Comparison of ENCODE assay signal across 9 mouse cellular contexts in genomic region chr8:80982829-80983228, GRCm38 (mm10). TPM values are rescaled to one million over a fixed set of nuclear protein-coding genes. Genes with fewer than 3 reads are reported as not detected.
DNase-seq lines count a peak whose midpoint lies in the region; ATAC-seq and TF ChIP-seq lines count a peak whose summit lies in the region.
"Had no signal": no experiment of that assay in that cellular context is flagged by ENCODE, and none has a peak within 500 bp of the region (broad histone marks: within the 10 kb centered on the region; RNA-seq: fewer than 3 reads in every experiment).

No protein-coding gene starts in this region.

- TF ChIP-seq EP300 in heart, adult 2 months (IDR thresholded peaks at IDR 0.05; ENCODE audit: insufficient read depth, low read depth, low read length) = 0 out of 2 replicates have a peak, but pooled peaks have one; percentile 15

- no peak for TF ChIP-seq POLR2A in heart, adult 2 months (IDR thresholded peaks at IDR 0.05; ENCODE audit: insufficient read depth, low read depth, low read length)
- TF ChIP-seq POLR2A in cerebellum, adult 2 months (IDR thresholded peaks at IDR 0.05; ENCODE audit: borderline replicate concordance, insufficient read depth, low read length) = no peak

- no peak for TF ChIP-seq CTCF in heart, adult 2 months (IDR thresholded peaks at IDR 0.05)
- no peak for TF ChIP-seq CTCF in cerebellum, adult 2 months (IDR thresholded peaks at IDR 0.05; ENCODE audit: borderline replicate concordance, insufficient read depth, low read depth, low read length)

- H3K9me3 ChIP-seq in heart, embryonic 12.5 days (replicated peaks) = 0 out of 2 replicates have a peak, but pooled peaks cover 5% of the 10 kb centered on the region
- no peaks in the 10 kb centered on the region for H3K9me3 ChIP-seq in midbrain, embryonic 14.5 days (ENCODE audit: control insufficient read depth, low read length)
- H3K9me3 ChIP-seq in midbrain, embryonic 10.5 days (replicated peaks) = no peaks in the 10 kb centered on the region; the same call in 1 of the 2 replicates
- H3K9me3 ChIP-seq: embryonic facial prominence, embryonic 13.5 days had no signal

- no peak for ATAC-seq in heart, embryonic 12.5 days (ENCODE audit: insufficient number of reproducible peaks, low FRiP score)
- ATAC-seq in midbrain, embryonic 14.5 days (ENCODE audit: low FRiP score, low TSS enrichment) = no peak

- 27% methylated on average over 4 of the region's 4 CpGs for WGBS in heart, adult 2 months
- 67% methylated on average over 4 of the region's 4 CpGs for WGBS in heart, embryonic 12.5 days
- 71% methylated on average over 4 of the region's 4 CpGs for WGBS in midbrain, embryonic 14.5 days
- 93% methylated on average over 4 of the region's 4 CpGs for WGBS in midbrain, embryonic 10.5 days
- WGBS in cerebellum, adult 2 months = 5% methylated on average over 4 of the region's 4 CpGs

- intact Hi-C loops in heart, adult 2 months (cut with DNase I) = no loop called here

- H3K9ac ChIP-seq in heart, adult 2 months (ENCODE audit: low read depth, low read length) = no peak overlapping the region
- H3K9ac ChIP-seq in heart, embryonic 12.5 days = no peak overlapping the region
- H3K9ac ChIP-seq in midbrain, embryonic 14.5 days (replicated peaks; ENCODE audit: low read length) = no peak overlapping the region
- H3K9ac ChIP-seq: embryonic facial prominence, embryonic 13.5 days had no signal

- no peak overlapping the region for H3K27ac ChIP-seq in heart, adult 2 months
- H3K27ac ChIP-seq in heart, embryonic 12.5 days (ENCODE audit: poor library complexity, severe bottlenecking) = no peak overlapping the region
- H3K27ac ChIP-seq in midbrain, embryonic 14.5 days (replicated peaks; ENCODE audit: low read depth, low read length) = no peak overlapping the region
- H3K27ac ChIP-seq in midbrain, embryonic 10.5 days (replicated peaks) = no peak overlapping the region
- no peak overlapping the region; the same call in 1 of the 2 replicates for H3K27ac ChIP-seq in cerebellum, adult 2 months (ENCODE audit: insufficient read depth, low read length)
- H3K27ac ChIP-seq: embryonic facial prominence, embryonic 13.5 days had no signal

- H3K27me3 ChIP-seq in heart, adult 2 months (ENCODE audit: control insufficient read depth, insufficient read depth, low read length) = no peaks in the 10 kb centered on the region
- H3K27me3 ChIP-seq in heart, embryonic 12.5 days (replicated peaks) = no peaks in the 10 kb centered on the region
- no peaks in the 10 kb centered on the region for H3K27me3 ChIP-seq in midbrain, embryonic 14.5 days (ENCODE audit: control insufficient read depth, insufficient read depth, low read length)
- H3K27me3 ChIP-seq in midbrain, embryonic 10.5 days (ENCODE audit: low read depth, poor library complexity, severe bottlenecking) = no peaks in the 10 kb centered on the region
- H3K27me3 ChIP-seq in cerebellum, adult 2 months (ENCODE audit: control insufficient read depth, insufficient read depth, low read length) = no peaks in the 10 kb centered on the region
- H3K27me3 ChIP-seq: embryonic facial prominence, embryonic 13.5 days had no signal

- no peak for DNase-seq in heart, adult 2 months
- DNase-seq in midbrain, embryonic 14.5 days = peak; percentile 59
- DNase-seq in midbrain, embryonic 10.5 days (ENCODE audit: low spot score) = no peak
- peak; percentile 75 to 93 for DNase-seq in cerebellum, adult 2 months
- peak; percentile 36 for DNase-seq in lung, postnatal 14 days
- no peak for DNase-seq in natural killer cell, adult 2 months (ENCODE audit: low spot score in 2 of 2)
- no peak for DNase-seq in frontal cortex, postnatal 25 days (ENCODE audit: low spot score in 2 of 2)

- H3K4me3 ChIP-seq in heart, adult 2 months = no peak overlapping the region
- H3K4me3 ChIP-seq in heart, embryonic 12.5 days = no peak overlapping the region
- H3K4me3 ChIP-seq in midbrain, embryonic 14.5 days (replicated peaks; ENCODE audit: low read depth, low read length) = no peak overlapping the region
- no peak overlapping the region for H3K4me3 ChIP-seq in midbrain, embryonic 10.5 days
- no peak overlapping the region for H3K4me3 ChIP-seq in cerebellum, adult 2 months (replicated peaks; ENCODE audit: insufficient read depth, low read depth, low read length)
- H3K4me3 ChIP-seq: embryonic facial prominence, embryonic 13.5 days had no signal

- peaks cover 4% of the 10 kb centered on the region for H3K4me1 ChIP-seq in heart, adult 2 months (ENCODE audit: control insufficient read depth, insufficient read depth, low read length)
- 0 out of 2 replicates have a peak, but pooled peaks cover 3% of the 10 kb centered on the region for H3K4me1 ChIP-seq in heart, embryonic 12.5 days (replicated peaks)
- H3K4me1 ChIP-seq in midbrain, embryonic 14.5 days (ENCODE audit: control insufficient read depth, insufficient read depth, low read length) = no peaks in the 10 kb centered on the region
- no peaks in the 10 kb centered on the region for H3K4me1 ChIP-seq in midbrain, embryonic 10.5 days
- H3K4me1 ChIP-seq in cerebellum, adult 2 months (ENCODE audit: control insufficient read depth, insufficient read depth, low read length) = peaks cover 9% of the 10 kb centered on the region; the same call in 1 of the 2 replicates

- no peaks in the 10 kb centered on the region for H3K79me2 ChIP-seq in heart, adult 2 months (replicated peaks; ENCODE audit: control insufficient read depth, insufficient read depth, low read length)

- peaks cover 24% of the 10 kb centered on the region for H3K36me3 ChIP-seq in heart, adult 2 months (ENCODE audit: control insufficient read depth, insufficient read depth, low read length)
- H3K36me3 ChIP-seq in heart, embryonic 12.5 days = peaks cover 70% of the 10 kb centered on the region
- peaks cover 72% of the 10 kb centered on the region for H3K36me3 ChIP-seq in midbrain, embryonic 14.5 days (ENCODE audit: control insufficient read depth, insufficient read depth, low read length)
- H3K36me3 ChIP-seq in midbrain, embryonic 10.5 days = peaks cover 87% of the 10 kb centered on the region

- no peak overlapping the region for H3K4me2 ChIP-seq in heart, embryonic 12.5 days
- no peak overlapping the region for H3K4me2 ChIP-seq in midbrain, embryonic 14.5 days (ENCODE audit: low read length)
- H3K4me2 ChIP-seq: embryonic facial prominence, embryonic 13.5 days had no signal

RNA-seq across cellular contexts. Expression of gene Usp38, which starts 31.9 kb away (rescaled TPM):
- 10 to 100 TPM; 17.7 to 18.9 TPM for total RNA-seq in heart, adult 2 months (2021)
- polyA plus RNA-seq in heart, adult 2 months (2012; rRNA removed) = 5.1 and 7.8 TPM in 2 replicates
- 21.5 and 22.4 TPM in 2 replicates for polyA plus RNA-seq in heart, embryonic 12.5 days (2016; fragmentation: Nextera tagmentation; extraction: Ambion mirVana)
- polyA plus RNA-seq in midbrain, embryonic 14.5 days (2014; fragmentation: Nextera tagmentation; extraction: Ambion mirVana) = 19.4 and 27.2 TPM in 2 replicates
- polyA plus RNA-seq in midbrain, embryonic 10.5 days (2016; fragmentation: Nextera tagmentation; extraction: Ambion mirVana) = 24.8 and 26.8 TPM in 2 replicates
- 13.1 and 13.7 TPM in 2 replicates for polyA plus RNA-seq in cerebellum, adult 2 months (2012; rRNA removed)

Comparison
In these comparisons a context has a peak if more than half of its experiments do, and no peak if none do; other contexts are left out.
1. DNase-seq: peak in midbrain, embryonic 14.5 days (single experiment), cerebellum, adult 2 months (2 of 2) and lung, postnatal 14 days (single experiment); none in heart, adult 2 months (0 of 2), midbrain, embryonic 10.5 days (single experiment), natural killer cell, adult 2 months (0 of 2) and frontal cortex, postnatal 25 days (0 of 2).